8 mouse cellular contexts compared by ENCODE assay signal in genomic region chr9:14730941-14731541, GRCm38 (mm10). TPM values are rescaled to one million over a fixed set of nuclear protein-coding genes. Genes with fewer than 3 reads are reported as not detected.
DNase-seq lines count a peak whose midpoint lies in the region; ATAC-seq lines count a peak whose summit lies in the region.

No protein-coding gene starts in this region.

- ATAC-seq in granulocyte monocyte progenitor cell, adult 5-6 weeks (replicated peaks; ENCODE audit: poor library complexity, severe bottlenecking): peak; percentile 25; the same call in 1 of the 2 replicates
- ATAC-seq in stomach, embryonic 14.5 days (ENCODE audit: insufficient number of reproducible peaks, insufficient read depth, low FRiP score, low read depth): peak; percentile 75; the same call in 1 of the 2 replicates

- no peak overlapping the region for H3K4me3 ChIP-seq in stomach, embryonic 14.5 days (ENCODE audit: low read depth, low read length)

- H3K36me3 ChIP-seq in stomach, embryonic 14.5 days (ENCODE audit: control insufficient read depth, insufficient read depth, low read length): no peaks in the 10 kb centered on the region

- no peaks in the 10 kb centered on the region for H3K9me3 ChIP-seq in stomach, embryonic 14.5 days (ENCODE audit: control insufficient read depth, low read depth, low read length)

- H3K4me2 ChIP-seq in stomach, embryonic 14.5 days (replicated peaks; ENCODE audit: low read depth, low read length): no peak overlapping the region

- H3K27me3 ChIP-seq in stomach, embryonic 14.5 days (ENCODE audit: control insufficient read depth, insufficient read depth, low read length): no peaks in the 10 kb centered on the region

- H3K9ac ChIP-seq in stomach, embryonic 14.5 days (replicated peaks; ENCODE audit: low read depth, low read length): no peak overlapping the region

- peak; percentile 22 to 46 for DNase-seq in lung, adult 18-20 months
- DNase-seq in lung, postnatal 36 days: no peak
- peak; percentile 59 for DNase-seq in kidney, postnatal 14 days
- DNase-seq in gastrocnemius, adult 18-20 months (ENCODE audit: low spot score): no peak
- no peak for DNase-seq in gastrocnemius, postnatal 25 days
- DNase-seq in right cerebral cortex, postnatal 25 days: no peak

- H3K4me1 ChIP-seq in stomach, embryonic 14.5 days (ENCODE audit: control insufficient read depth, insufficient read depth, low read length): peaks cover 5% of the 10 kb centered on the region; the same call in 1 of the 2 replicates

- H3K27ac ChIP-seq in stomach, embryonic 14.5 days (ENCODE audit: low read length): no peak overlapping the region

- 20% methylated on average over 9 of the region's 9 CpGs for WGBS in stomach, embryonic 14.5 days

RNA-seq across cellular contexts. Expression of gene Piwil4, which starts 9.5 kb away (rescaled TPM):
- not detected in 2 replicates for total RNA-seq in granulocyte monocyte progenitor cell, adult 5-6 weeks (2014; fragmentation: Nextera tagmentation)
- 0.09 TPM in 1 of 2 replicates, not detected in the other for total RNA-seq in granulocyte monocyte progenitor cell, adult 5-6 weeks (2017)
- polyA plus RNA-seq in stomach, embryonic 14.5 days (2014; fragmentation: Nextera tagmentation; extraction: Ambion mirVana): 0.11 and 0.12 TPM in 2 replicates
- total RNA-seq in gastrocnemius, adult 18-20 months (2021): not detected
- total RNA-seq in gastrocnemius, postnatal 25 days (2021): not detected

RNA-seq across cellular contexts. Expression of gene Fut4, which starts 21.2 kb away (rescaled TPM):
- total RNA-seq in granulocyte monocyte progenitor cell, adult 5-6 weeks (2014; fragmentation: Nextera tagmentation): 8.4 and 10.6 TPM in 2 replicates
- 12.7 and 16.0 TPM in 2 replicates for total RNA-seq in granulocyte monocyte progenitor cell, adult 5-6 weeks (2017)
- polyA plus RNA-seq in stomach, embryonic 14.5 days (2014; fragmentation: Nextera tagmentation; extraction: Ambion mirVana): 7.1 and 7.6 TPM in 2 replicates
- under 1 TPM; 0.11 to 0.21 TPM for total RNA-seq in gastrocnemius, adult 18-20 months (2021)
- total RNA-seq in gastrocnemius, postnatal 25 days (2021): under 1 TPM; 0.15 to 0.35 TPM

RNA-seq across cellular contexts. Expression of gene 1700012B09Rik, which starts 39.8 kb away (rescaled TPM):
- 6.3 and 9.3 TPM in 2 replicates for total RNA-seq in granulocyte monocyte progenitor cell, adult 5-6 weeks (2014; fragmentation: Nextera tagmentation)
- 6.2 and 16.1 TPM in 2 replicates for total RNA-seq in granulocyte monocyte progenitor cell, adult 5-6 weeks (2017)
- polyA plus RNA-seq in stomach, embryonic 14.5 days (2014; fragmentation: Nextera tagmentation; extraction: Ambion mirVana): not detected in 2 replicates
- not detected for total RNA-seq in gastrocnemius, adult 18-20 months (2021)
- total RNA-seq in gastrocnemius, postnatal 25 days (2021): not detected

RNA-seq across cellular contexts. Expression of gene Mre11a, which starts 53.4 kb away (rescaled TPM):
- 54.7 and 68.9 TPM in 2 replicates for total RNA-seq in granulocyte monocyte progenitor cell, adult 5-6 weeks (2014; fragmentation: Nextera tagmentation)
- 50.1 and 58.6 TPM in 2 replicates for total RNA-seq in granulocyte monocyte progenitor cell, adult 5-6 weeks (2017)
- 29.6 and 33.1 TPM in 2 replicates for polyA plus RNA-seq in stomach, embryonic 14.5 days (2014; fragmentation: Nextera tagmentation; extraction: Ambion mirVana)
- total RNA-seq in gastrocnemius, adult 18-20 months (2021): 10 to 100 TPM in 1 of 2 experiments, 1 to 10 TPM in 1; 9.2 to 12.7 TPM
- total RNA-seq in gastrocnemius, postnatal 25 days (2021): 1 to 10 TPM; 7.4 to 8.8 TPM

RNA-seq across cellular contexts. Expression of gene Ankrd49, which starts 53.6 kb away (rescaled TPM):
- total RNA-seq in granulocyte monocyte progenitor cell, adult 5-6 weeks (2014; fragmentation: Nextera tagmentation): 36.8 and 49.4 TPM in 2 replicates
- total RNA-seq in granulocyte monocyte progenitor cell, adult 5-6 weeks (2017): 57.3 and 65.7 TPM in 2 replicates
- 47.0 and 49.6 TPM in 2 replicates for polyA plus RNA-seq in stomach, embryonic 14.5 days (2014; fragmentation: Nextera tagmentation; extraction: Ambion mirVana)
- total RNA-seq in gastrocnemius, adult 18-20 months (2021): 1 to 10 TPM; 7.4 to 7.6 TPM
- 1 to 10 TPM; 6.0 to 8.5 TPM for total RNA-seq in gastrocnemius, postnatal 25 days (2021)

Comparison
In these comparisons a context has a peak if more than half of its experiments do, and no peak if none do; other contexts are left out.
1. DNase-seq: peak in lung, adult 18-20 months (2 of 2) and kidney, postnatal 14 days (single experiment); none in lung, postnatal 36 days (single experiment), gastrocnemius, adult 18-20 months (single experiment), gastrocnemius, postnatal 25 days (single experiment) and right cerebral cortex, postnatal 25 days (single experiment).
2. RNA of gene Fut4, which starts 21.2 kb away (total RNA-seq): 8.4 to 16.0 TPM in granulocyte monocyte progenitor cell, adult 5-6 weeks; 0.15 to 0.35 TPM in gastrocnemius, postnatal 25 days and 0.11 to 0.21 TPM in gastrocnemius, adult 18-20 months; every median in the first group is over 4 times any median in the second.
3. RNA of gene 1700012B09Rik, which starts 39.8 kb away (total RNA-seq): 6.2 to 16.1 TPM in granulocyte monocyte progenitor cell, adult 5-6 weeks; not detected in gastrocnemius, adult 18-20 months and not detected in gastrocnemius, postnatal 25 days; every median in the first group is over 4 times any median in the second.